Mouse (Mus musculus) intestine, embryonic 15.5 days (tissue): ENCODE data around the gene Rbms3. TPM values are rescaled to one million over a fixed set of nuclear protein-coding genes. Genes with fewer than 3 reads are reported as not detected.
A peak's percentile ranks its signal among the peaks of the same experiment; 100 is the strongest.

ENCODE experiments used
- ATAC-seq: fragments of 200-750 bp; cut with Nextera tagmentation; 2 replicates; pipeline ENCODE4 v1.8.0; 2017; ENCODE audit warnings: moderate TSS enrichment, moderate library complexity
- H3K27ac ChIP-seq: fragments of 300-500 bp; sonication (generic); 2 replicates; pipeline ENCODE4 v1.5.1; 2015; ENCODE audit warnings: mild to moderate bottlenecking, inconsistent platforms
- H3K27me3 ChIP-seq: fragments of 300-500 bp; sonication (generic); replicated peaks from 2 replicates; pipeline ENCODE4 v1.6.1; 2015; ENCODE audit warnings: inconsistent platforms
- H3K36me3 ChIP-seq: fragments of 300-500 bp; sonication (generic); 2 replicates; pipeline ENCODE4 v1.6.1; 2015; ENCODE audit warnings: inconsistent platforms
- H3K4me1 ChIP-seq: fragments of 300-500 bp; sonication (generic); replicated peaks from 2 replicates; pipeline ENCODE4 v1.6.1; 2015; ENCODE audit warnings: inconsistent platforms
- H3K4me2 ChIP-seq: fragments of 300-500 bp; sonication (generic); replicated peaks from 2 replicates; pipeline ENCODE4 v1.6.1; 2015; ENCODE audit warnings: mild to moderate bottlenecking, inconsistent platforms
- H3K4me3 ChIP-seq: fragments of 300-500 bp; sonication (generic); replicated peaks from 2 replicates; pipeline ENCODE4 v1.5.1; 2015; ENCODE audit warnings: inconsistent platforms
- H3K9ac ChIP-seq: fragments of 300-500 bp; sonication (generic); 2 replicates; pipeline ENCODE4 v1.6.1; 2015; ENCODE audit warnings: inconsistent platforms
- H3K9me3 ChIP-seq: fragments of 300-500 bp; sonication (generic); 2 replicates; pipeline ENCODE4 v1.6.1; 2016; ENCODE audit warnings: inconsistent platforms
- WGBS: fragments of 180-500 bp; shearing (Covaris S2); methylation state at CpG from one replicate; pipeline ENCODE4 v1.1.7; 2015; 5-methylcytosine and 5-hydroxymethylcytosine counted together
- polyA plus RNA-seq: library from polyadenylated mRNA; unstranded; fragments of >200 nt; fragmentation: Nextera tagmentation; extraction: Ambion mirVana; gene quantifications from 2 replicates; pipeline ENCODE4 v1.2.1, GENCODE M21; 2015

The Rbms3 gene
- polyA plus RNA-seq, 1 experiment from 2014 or later, result 53.0 TPM

GRCm38 (mm10) chr9:117583638-117584037 lies 46.1 kb downstream of the Rbms3 start:
- 40% methylated on average over 7 of the region's 7 CpGs for WGBS
- Histone ChIP-seq H3K27ac (no peak overlapping the region), H3K9ac (no peak overlapping the region), H3K27me3 (no peaks in the 10 kb centered on the region), H3K4me1 (no peaks in the 10 kb centered on the region), H3K4me2 (no peak overlapping the region), H3K9me3 (no peaks in the 10 kb centered on the region), H3K4me3 (no peak overlapping the region), H3K36me3 (no peaks in the 10 kb centered on the region)
- no peak for ATAC-seq

GRCm38 (mm10) chr9:117582591-117582990 lies 47.1 kb downstream of the Rbms3 start:
- Histone ChIP-seq H3K4me1 (no peaks in the 10 kb centered on the region), H3K9ac (no peak overlapping the region), H3K27ac (no peak overlapping the region), H3K9me3 (no peaks in the 10 kb centered on the region), H3K36me3 (no peaks in the 10 kb centered on the region), H3K27me3 (no peaks in the 10 kb centered on the region), H3K4me2 (no peak overlapping the region), H3K4me3 (no peak overlapping the region)
- 88% methylated on average over 6 of the region's 6 CpGs for WGBS
- ATAC-seq, result no peak

GRCm38 (mm10) chr9:117571186-117571855 lies 58.4 kb downstream of the Rbms3 start:
- peak; percentile 86 for ATAC-seq
- WGBS, result 53% methylated on average over 5 of the region's 5 CpGs

GRCm38 (mm10) chr9:117570240-117570821 lies 59.4 kb downstream of the Rbms3 start:
- 68% methylated on average over 7 of the region's 7 CpGs for WGBS
- Histone ChIP-seq H3K27ac (peak overlapping the region; percentile 52; the same call in 1 of the 2 replicates), H3K4me3 (no peak overlapping the region), H3K27me3 (no peaks in the 10 kb centered on the region), H3K4me1 (0 out of 2 replicates have a peak, but pooled peaks cover 4% of the 10 kb centered on the region), H3K4me2 (no peak overlapping the region), H3K9me3 (no peaks in the 10 kb centered on the region), H3K9ac (no peak overlapping the region), H3K36me3 (no peaks in the 10 kb centered on the region)
- ATAC-seq, result peak; percentile 60; the same call in 1 of the 2 replicates

More at GRCm38 (mm10) chr9:117571186-117571855, 58.4 kb downstream of the Rbms3 start:
- Histone ChIP-seq H3K27ac (peak overlapping the region; percentile 52; the same call in 1 of the 2 replicates), H3K36me3 (no peaks in the 10 kb centered on the region), H3K27me3 (no peaks in the 10 kb centered on the region), H3K9ac (no peak overlapping the region), H3K4me2 (no peak overlapping the region), H3K4me1 (0 out of 2 replicates have a peak, but pooled peaks cover 4% of the 10 kb centered on the region), H3K4me3 (no peak overlapping the region), H3K9me3 (no peaks in the 10 kb centered on the region)

- 60% methylated on average over 10 of the region's 10 CpGs for WGBS
Measured at GRCm38 (mm10) chr9:117566293-117566692, 63.4 kb downstream of the Rbms3 start.

GRCm38 (mm10) chr9:117558562-117558961 lies 71.2 kb downstream of the Rbms3 start:
- Histone ChIP-seq H3K36me3 (no peaks in the 10 kb centered on the region), H3K27me3 (no peaks in the 10 kb centered on the region), H3K4me1 (no peaks in the 10 kb centered on the region), H3K9ac (no peak overlapping the region), H3K9me3 (no peaks in the 10 kb centered on the region), H3K4me3 (no peak overlapping the region), H3K4me2 (no peak overlapping the region), H3K27ac (no peak overlapping the region)
- ATAC-seq, result no peak
- WGBS, result 82% methylated on average over 5 of the region's 5 CpGs

More at GRCm38 (mm10) chr9:117566293-117566692, 63.4 kb downstream of the Rbms3 start:
- no peaks in the 10 kb centered on the region for H3K36me3 ChIP-seq
- H3K27me3 ChIP-seq, result no peaks in the 10 kb centered on the region
- H3K4me3 ChIP-seq, result no peak overlapping the region
- no peak overlapping the region for H3K9ac ChIP-seq
- no peak overlapping the region for H3K27ac ChIP-seq
- no peak overlapping the region for H3K4me2 ChIP-seq
- ATAC-seq, result no peak
- 0 out of 2 replicates have a peak, but pooled peaks cover 4% of the 10 kb centered on the region for H3K4me1 ChIP-seq
- H3K9me3 ChIP-seq, result no peaks in the 10 kb centered on the region

GRCm38 (mm10) chr9:117554356-117554755 lies 75.4 kb downstream of the Rbms3 start:
- Histone ChIP-seq H3K36me3 (no peaks in the 10 kb centered on the region), H3K9me3 (no peaks in the 10 kb centered on the region), H3K4me3 (no peak overlapping the region), H3K27me3 (no peaks in the 10 kb centered on the region), H3K9ac (no peak overlapping the region), H3K4me1 (no peaks in the 10 kb centered on the region), H3K4me2 (no peak overlapping the region), H3K27ac (no peak overlapping the region)
- ATAC-seq, result no peak

- Histone ChIP-seq H3K9me3 (no peaks in the 10 kb centered on the region), H3K36me3 (no peaks in the 10 kb centered on the region), H3K27me3 (no peaks in the 10 kb centered on the region), H3K4me3 (no peak overlapping the region), H3K27ac (no peak overlapping the region), H3K9ac (no peak overlapping the region), H3K4me2 (no peak overlapping the region), H3K4me1 (no peaks in the 10 kb centered on the region)
- no peak for ATAC-seq
- 83% methylated on average over 2 of the region's 2 CpGs for WGBS
Measured at GRCm38 (mm10) chr9:117529281-117529680, 100.4 kb downstream of the Rbms3 start.

GRCm38 (mm10) chr9:117508941-117509340 lies 120.8 kb downstream of the Rbms3 start:
- Histone ChIP-seq H3K27ac (no peak overlapping the region), H3K27me3 (no peaks in the 10 kb centered on the region), H3K9me3 (no peaks in the 10 kb centered on the region), H3K9ac (no peak overlapping the region), H3K4me2 (no peak overlapping the region), H3K36me3 (no peaks in the 10 kb centered on the region), H3K4me1 (no peaks in the 10 kb centered on the region), H3K4me3 (no peak overlapping the region)
- no peak for ATAC-seq
- 73% methylated on average over 11 of the region's 11 CpGs for WGBS

GRCm38 (mm10) chr9:117491866-117492265 lies 137.8 kb downstream of the Rbms3 start:
- Histone ChIP-seq H3K36me3 (no peaks in the 10 kb centered on the region), H3K9ac (no peak overlapping the region), H3K4me2 (no peak overlapping the region), H3K9me3 (no peaks in the 10 kb centered on the region), H3K27me3 (no peaks in the 10 kb centered on the region), H3K4me1 (no peaks in the 10 kb centered on the region), H3K4me3 (no peak overlapping the region), H3K27ac (no peak overlapping the region)
- 80% methylated on average over 2 of the region's 2 CpGs for WGBS
- ATAC-seq, result no peak

- Histone ChIP-seq H3K36me3 (no peaks in the 10 kb centered on the region), H3K4me2 (no peak overlapping the region), H3K27me3 (no peaks in the 10 kb centered on the region), H3K4me1 (no peaks in the 10 kb centered on the region), H3K9ac (no peak overlapping the region), H3K27ac (no peak overlapping the region), H3K9me3 (no peaks in the 10 kb centered on the region), H3K4me3 (no peak overlapping the region)
- WGBS, result 91% methylated on average over 5 of the region's 5 CpGs
- no peak for ATAC-seq
Measured at GRCm38 (mm10) chr9:117484396-117484795, 145.3 kb downstream of the Rbms3 start.

GRCm38 (mm10) chr9:117476753-117477152 lies 153.0 kb downstream of the Rbms3 start:
- Histone ChIP-seq H3K27me3 (no peaks in the 10 kb centered on the region), H3K27ac (no peak overlapping the region), H3K4me1 (no peaks in the 10 kb centered on the region), H3K4me3 (no peak overlapping the region), H3K4me2 (no peak overlapping the region), H3K9me3 (no peaks in the 10 kb centered on the region), H3K9ac (no peak overlapping the region), H3K36me3 (no peaks in the 10 kb centered on the region)
- WGBS, result 64% methylated on average over 13 of the region's 13 CpGs
- ATAC-seq, result no peak

- no peaks in the 10 kb centered on the region for H3K27me3 ChIP-seq
- H3K36me3 ChIP-seq, result no peaks in the 10 kb centered on the region
- ATAC-seq, result no peak
- WGBS, result 76% methylated on average over 10 of the region's 10 CpGs
- no peak overlapping the region for H3K4me2 ChIP-seq
- H3K4me1 ChIP-seq, result no peaks in the 10 kb centered on the region
- H3K9me3 ChIP-seq, result no peaks in the 10 kb centered on the region
- no peak overlapping the region for H3K27ac ChIP-seq
- H3K4me3 ChIP-seq, result no peak overlapping the region
- no peak overlapping the region for H3K9ac ChIP-seq
Measured at GRCm38 (mm10) chr9:117452816-117453215, 176.9 kb downstream of the Rbms3 start.
